Mouse (Mus musculus) large intestine, adult 2 months (tissue): Measurements from ENCODE around the gene Hsfy2. TPM values are rescaled to one million over a fixed set of nuclear protein-coding genes. Genes with fewer than 3 reads are reported as not detected.

Experiments used
- DNase-seq: peaks from one replicate; pipeline ENCODE4 v3.0.0-alpha.2; 2012; ENCODE audit warnings: low read depth, low spot score
- WGBS: fragments of 180-500 bp; shearing (Covaris S2); methylation state at CpG from one replicate; pipeline ENCODE4 v1.1.7; 2018; 5-methylcytosine and 5-hydroxymethylcytosine counted together
- polyA plus RNA-seq: library from polyadenylated mRNA; depleted of rRNA; stranded (reverse); fragments of >200 nt; gene quantifications from 2 replicates; pipeline ENCODE4 v1.2.3, GENCODE M21; 2012; rRNA removed

Gene Hsfy2
- not detected in 2 replicates for polyA plus RNA-seq

DNA sequence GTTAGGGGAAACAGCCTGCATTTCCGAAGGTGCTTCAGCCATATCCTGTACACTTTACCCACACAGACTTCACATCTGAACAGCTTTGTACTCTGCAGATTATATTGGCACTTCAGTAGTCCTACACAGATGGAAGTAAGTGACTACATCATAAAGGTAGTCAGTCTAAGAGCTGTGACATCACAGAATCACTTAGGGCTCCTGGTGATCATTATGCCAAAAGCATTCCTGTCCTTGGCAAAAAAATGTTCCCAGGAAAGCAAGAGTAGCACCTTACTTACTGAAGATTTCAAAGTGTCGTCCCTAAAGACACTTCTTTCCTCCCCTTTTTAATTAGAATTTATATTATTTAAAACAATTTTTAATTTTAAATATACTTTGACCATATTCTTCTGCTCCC, at the start of gene Hsfy2:
TSS of gene Hsfy2 (minus strand) at position 101 of the 400 bp plus-strand sequence.
- DNase-seq = no peak
- WGBS = 82% methylated on average over 2 of the region's 2 CpGs

- WGBS = 85% methylated on average over 1 of the region's 1 CpGs
- no peak for DNase-seq
Observed at GRCm38 (mm10) chr1:56685053-56685557, 47.9 kb upstream of the Hsfy2 start.

DNA sequence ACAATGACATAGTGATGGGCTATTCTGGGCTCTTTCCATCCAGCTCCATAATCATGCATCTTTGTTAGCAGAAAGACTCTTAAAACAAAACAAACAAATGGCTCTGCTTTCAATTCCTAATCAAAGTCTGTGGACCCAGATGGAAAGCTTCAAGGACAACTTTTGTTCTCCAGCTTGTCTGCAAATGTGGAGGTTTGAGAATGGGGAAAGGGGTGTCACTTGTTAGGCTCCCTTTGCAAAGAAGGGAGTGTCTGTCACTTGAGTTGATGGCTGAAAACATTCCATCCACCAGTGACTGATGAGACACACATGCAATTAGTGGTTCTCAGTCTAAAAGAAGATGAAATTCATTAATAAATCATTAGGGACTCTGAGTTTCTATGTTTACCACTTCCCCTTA, 47.3 kb upstream of the Hsfy2 start:
- DNase-seq = no peak

- WGBS = 86% methylated on average over 2 of the region's 2 CpGs
Observed at GRCm38 (mm10) chr1:56681258-56681657, 44.0 kb upstream of the Hsfy2 start.

GRCm38 (mm10) chr1:56675253-56675652, 38.0 kb upstream of the Hsfy2 start:
- 74% methylated on average over 2 of the region's 2 CpGs for WGBS
- DNase-seq = no peak

More at GRCm38 (mm10) chr1:56681258-56681657, 44.0 kb upstream of the Hsfy2 start:
- no peak for DNase-seq

DNA sequence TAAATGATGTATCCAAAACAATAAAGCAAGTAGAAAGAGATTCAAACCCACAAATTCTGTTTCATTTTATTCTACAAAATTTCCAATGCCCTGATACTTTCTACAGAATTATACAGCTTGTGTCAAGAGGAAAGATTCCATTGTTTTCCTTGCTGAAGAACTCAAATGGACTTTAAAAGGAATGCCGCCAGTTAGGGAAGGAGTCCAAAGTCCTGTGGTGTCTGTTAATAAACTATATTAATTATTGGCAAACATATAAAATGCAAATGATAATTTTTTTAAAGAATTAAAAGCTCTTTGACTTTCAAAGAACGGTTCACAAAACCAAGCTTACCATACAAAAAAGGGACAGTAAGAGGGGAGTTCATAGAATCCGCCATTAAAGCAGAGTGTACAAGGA, 37.4 kb upstream of the Hsfy2 start:
- WGBS = 91% methylated on average over 3 of the region's 3 CpGs
- no peak for DNase-seq

- no peak for DNase-seq
- 66% methylated on average over 8 of the region's 8 CpGs for WGBS
Observed at GRCm38 (mm10) chr1:56671241-56671945, 34.2 kb upstream of the Hsfy2 start.

- DNase-seq = no peak
- 78% methylated on average over 5 of the region's 5 CpGs for WGBS
Observed at GRCm38 (mm10) chr1:56670509-56670908, 33.3 kb upstream of the Hsfy2 start.

DNA sequence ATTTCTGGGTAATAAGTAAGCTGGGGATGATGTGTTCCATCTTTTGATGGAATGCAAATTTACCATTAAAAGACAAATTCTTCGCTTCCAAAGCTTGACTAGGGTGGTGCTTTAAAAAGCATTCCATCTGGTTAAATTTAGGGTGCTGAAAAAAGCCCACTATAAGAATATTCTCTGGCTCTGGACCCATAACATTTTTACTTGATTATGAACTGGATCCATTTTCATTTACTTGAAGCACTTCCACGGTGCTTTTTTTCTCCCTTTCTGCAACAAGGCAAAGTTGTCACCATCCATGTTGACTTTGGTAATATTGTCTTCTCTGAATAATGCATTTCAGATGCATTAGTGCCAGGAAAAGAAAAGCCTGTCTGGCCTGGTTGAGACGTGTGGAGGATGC, 27.4 kb upstream of the Hsfy2 start:
- DNase-seq = no peak
- WGBS = 86% methylated on average over 3 of the region's 3 CpGs

DNA sequence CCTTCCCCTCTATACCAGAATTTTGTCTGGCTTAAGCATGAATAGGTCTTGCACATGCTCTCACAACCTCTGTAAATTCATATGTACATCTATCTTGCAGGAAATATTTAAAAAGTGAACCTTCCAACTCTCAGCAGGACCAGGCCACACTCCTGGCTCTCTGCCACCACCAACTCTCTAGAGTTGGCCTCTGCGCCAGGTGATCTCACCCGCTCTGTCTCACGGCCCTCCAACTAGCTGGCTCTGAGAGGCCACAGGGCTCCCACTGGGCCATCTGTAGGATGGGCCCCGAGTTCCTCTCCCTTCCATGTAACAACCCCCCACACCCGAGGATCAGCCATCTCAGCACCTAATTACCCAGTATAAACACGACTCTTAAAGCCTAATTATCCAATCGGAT, 10.4 kb downstream of the Hsfy2 start:
- 76% methylated on average over 7 of the region's 7 CpGs for WGBS
- DNase-seq = no peak

DNA sequence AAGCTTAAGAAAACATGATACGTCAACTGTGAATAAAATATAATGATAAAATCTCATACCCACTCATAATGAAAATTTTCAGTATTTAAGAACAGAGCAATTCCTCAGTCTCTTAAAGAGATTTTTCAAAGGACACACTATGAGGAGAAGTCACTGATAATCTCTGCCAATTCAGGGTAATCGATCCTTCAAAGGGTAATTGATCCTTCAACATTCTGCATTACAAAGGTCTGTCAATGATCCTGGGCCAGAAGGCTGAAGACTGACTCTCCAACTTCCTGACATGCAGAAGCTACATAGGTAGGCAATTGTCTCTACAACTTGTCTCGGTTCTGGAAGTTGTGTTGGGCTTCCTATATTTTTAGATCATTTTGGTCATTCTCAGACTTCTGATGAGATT, 12.9 kb downstream of the Hsfy2 start:
- no peak for DNase-seq
- 88% methylated on average over 3 of the region's 3 CpGs for WGBS

- WGBS = 47% methylated on average over 1 of the region's 1 CpGs
- no peak for DNase-seq
Observed at GRCm38 (mm10) chr1:56612384-56612783, 24.9 kb downstream of the Hsfy2 start.
